In the genomic region with DNA sequence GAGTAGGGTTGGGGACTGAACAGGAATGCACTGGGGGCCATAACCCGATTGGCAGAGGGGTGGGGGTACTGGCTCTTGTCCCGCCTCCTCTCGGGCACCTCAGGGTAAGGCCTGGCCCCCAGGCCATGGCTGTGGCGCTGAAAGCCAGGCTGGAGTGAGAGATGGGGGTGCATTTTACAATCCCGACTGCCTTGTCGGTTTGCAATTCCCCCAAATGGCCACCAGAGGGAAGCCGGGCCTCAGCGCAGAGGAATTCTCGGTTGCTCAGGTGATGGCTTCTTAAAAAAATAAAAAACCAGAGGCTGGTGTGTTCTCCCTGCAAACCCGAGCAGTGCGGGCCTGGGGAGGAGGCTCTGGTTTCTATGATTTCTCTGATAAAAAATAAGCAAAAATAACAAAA, we compare ENCODE assay signal across 9 mouse cellular contexts. TPM values are rescaled to one million over a fixed set of nuclear protein-coding genes. Genes with fewer than 3 reads are reported as not detected.
DNase-seq lines count a peak whose midpoint lies in the region; TF ChIP-seq lines count a peak whose summit lies in the region.
"Had no signal": no experiment of that assay in that cellular context is flagged by ENCODE, and none has a peak within 500 bp of the region (broad histone marks: within the 10 kb centered on the region; RNA-seq: fewer than 3 reads in every experiment).

No protein-coding gene starts in this region.

- H3K9ac ChIP-seq in ES-Bruce4 (ENCODE audit: low read depth, poor library complexity, severe bottlenecking) = no peak overlapping the region

- no peak overlapping the region for H3K27ac ChIP-seq in ES-Bruce4 (ENCODE audit: insufficient read depth, low read length)
- H3K27ac ChIP-seq in limb, embryonic 10.5 days = no peak overlapping the region
- H3K27ac ChIP-seq: macrophage had no signal

- no peaks in the 10 kb centered on the region for H3K36me3 ChIP-seq in ES-Bruce4 (ENCODE audit: control insufficient read depth, insufficient read depth, low read length, poor library complexity, severe bottlenecking)
- no peaks in the 10 kb centered on the region for H3K36me3 ChIP-seq in limb, embryonic 10.5 days

- no peaks in the 10 kb centered on the region for H3K9me3 ChIP-seq in ES-Bruce4 (replicated peaks; ENCODE audit: control insufficient read depth, insufficient read depth, low read length, poor library complexity, severe bottlenecking)
- no peaks in the 10 kb centered on the region for H3K9me3 ChIP-seq in limb, embryonic 10.5 days (replicated peaks)

- 3% methylated on average over 11 of the region's 11 CpGs for WGBS in limb, embryonic 10.5 days

- peak; percentile 80 for TF ChIP-seq CTCF in ES-Bruce4 (IDR thresholded peaks at IDR 0.05; ENCODE audit: low read depth, low read length)

- no peak for TF ChIP-seq EP300 in ES-Bruce4 (IDR thresholded peaks at IDR 0.05; ENCODE audit: insufficient read depth, low read depth, low read length)

- DNase-seq in layer of hippocampus, postnatal 10 days (ENCODE audit: low spot score in 2 of 2) = peak; percentile 60 to 74
- no peak for DNase-seq in layer of hippocampus, postnatal 25 days (ENCODE audit: extremely low spot score in 1 of 2, low spot score in 1 of 2)
- DNase-seq in brain, adult 2 months (ENCODE audit: low read depth, low spot score) = peak; percentile 89
- DNase-seq in frontal cortex, postnatal 36 days (ENCODE audit: low spot score in 2 of 2) = peak; percentile 55 to 58
- DNase-seq in limb, embryonic 10.5 days (ENCODE audit: low spot score) = peak; percentile 72
- peak; percentile 78 for DNase-seq in retina, postnatal 1 day
- DNase-seq in urinary bladder, adult 18-20 months (ENCODE audit: low spot score in 2 of 2) = no peak

- H3K27me3 ChIP-seq in ES-Bruce4 (ENCODE audit: control insufficient read depth, insufficient read depth, low read length, poor library complexity, severe bottlenecking) = no peaks in the 10 kb centered on the region
- H3K27me3 ChIP-seq in limb, embryonic 10.5 days (ENCODE audit: low read depth, poor library complexity, severe bottlenecking) = peaks cover 55% of the 10 kb centered on the region

- no peak overlapping the region for H3K4me3 ChIP-seq in ES-Bruce4 (ENCODE audit: low read depth, low read length)
- no peak overlapping the region for H3K4me3 ChIP-seq in limb, embryonic 10.5 days

- no peak for TF ChIP-seq POLR2A in ES-Bruce4 (IDR thresholded peaks at IDR 0.05; ENCODE audit: insufficient read depth, low read length)

- H3K4me1 ChIP-seq in ES-Bruce4 (ENCODE audit: control insufficient read depth, insufficient read depth, low read length) = no peaks in the 10 kb centered on the region
- peaks cover 40% of the 10 kb centered on the region for H3K4me1 ChIP-seq in limb, embryonic 10.5 days

RNA-seq across cellular contexts. Expression of a gene that starts 2.6 kb away (rescaled TPM):
- total RNA-seq in layer of hippocampus, postnatal 10 days (2021) = 1 to 10 TPM; 3.7 to 4.0 TPM
- 1 to 10 TPM; 2.8 to 5.6 TPM for total RNA-seq in layer of hippocampus, postnatal 25 days (2021)
- 9.6 and 12.4 TPM in 2 replicates for polyA plus RNA-seq in ES-Bruce4 (2011; ENCODE audit: insufficient read depth, insufficient read length, low read depth, missing spikeins)
- polyA plus RNA-seq in limb, embryonic 10.5 days (2016; fragmentation: Nextera tagmentation; extraction: Ambion mirVana) = 3.1 and 4.1 TPM in 2 replicates
- polyA plus RNA-seq: macrophage had no signal

RNA-seq across cellular contexts. Expression of a gene that starts 3.0 kb away (rescaled TPM):
- 1 to 10 TPM; 5.0 to 6.0 TPM for total RNA-seq in layer of hippocampus, postnatal 10 days (2021)
- total RNA-seq in layer of hippocampus, postnatal 25 days (2021) = 1 to 10 TPM; 5.3 to 8.2 TPM
- polyA plus RNA-seq in ES-Bruce4 (2011; ENCODE audit: insufficient read depth, insufficient read length, low read depth, missing spikeins) = 0.26 and 0.52 TPM in 2 replicates
- polyA plus RNA-seq in limb, embryonic 10.5 days (2016; fragmentation: Nextera tagmentation; extraction: Ambion mirVana) = 0.51 and 0.72 TPM in 2 replicates
- polyA plus RNA-seq: macrophage had no signal

RNA-seq across cellular contexts. Expression of a gene that starts 31.3 kb away (rescaled TPM):
- total RNA-seq in layer of hippocampus, postnatal 10 days (2021) = 1 to 10 TPM; 4.6 to 5.7 TPM
- total RNA-seq in layer of hippocampus, postnatal 25 days (2021) = 1 to 10 TPM; 3.0 to 6.0 TPM
- polyA plus RNA-seq in ES-Bruce4 (2011; ENCODE audit: insufficient read depth, insufficient read length, low read depth, missing spikeins) = 3.8 TPM in 2 replicates
- 0.84 and 1.7 TPM in 2 replicates for polyA plus RNA-seq in limb, embryonic 10.5 days (2016; fragmentation: Nextera tagmentation; extraction: Ambion mirVana)

RNA-seq across cellular contexts. Expression of a gene that starts 53.5 kb away (rescaled TPM):
- under 1 TPM; 0.51 to 0.53 TPM for total RNA-seq in layer of hippocampus, postnatal 10 days (2021)
- total RNA-seq in layer of hippocampus, postnatal 25 days (2021) = under 1 TPM; 0.37 to 0.54 TPM
- 12.6 and 15.2 TPM in 2 replicates for polyA plus RNA-seq in ES-Bruce4 (2011; ENCODE audit: insufficient read depth, insufficient read length, low read depth, missing spikeins)
- 2.0 and 2.5 TPM in 2 replicates for polyA plus RNA-seq in limb, embryonic 10.5 days (2016; fragmentation: Nextera tagmentation; extraction: Ambion mirVana)
- polyA plus RNA-seq: macrophage had no signal

Comparison
In these comparisons a context has a peak if more than half of its experiments do, and no peak if none do; other contexts are left out.
1. DNase-seq: peak in layer of hippocampus, postnatal 10 days (2 of 2), brain, adult 2 months (single experiment), frontal cortex, postnatal 36 days (2 of 2), limb, embryonic 10.5 days (single experiment) and retina, postnatal 1 day (single experiment); none in layer of hippocampus, postnatal 25 days (0 of 2) and urinary bladder, adult 18-20 months (0 of 2).